ENCODE assay signal across 8 mouse cellular contexts in the genomic region with DNA sequence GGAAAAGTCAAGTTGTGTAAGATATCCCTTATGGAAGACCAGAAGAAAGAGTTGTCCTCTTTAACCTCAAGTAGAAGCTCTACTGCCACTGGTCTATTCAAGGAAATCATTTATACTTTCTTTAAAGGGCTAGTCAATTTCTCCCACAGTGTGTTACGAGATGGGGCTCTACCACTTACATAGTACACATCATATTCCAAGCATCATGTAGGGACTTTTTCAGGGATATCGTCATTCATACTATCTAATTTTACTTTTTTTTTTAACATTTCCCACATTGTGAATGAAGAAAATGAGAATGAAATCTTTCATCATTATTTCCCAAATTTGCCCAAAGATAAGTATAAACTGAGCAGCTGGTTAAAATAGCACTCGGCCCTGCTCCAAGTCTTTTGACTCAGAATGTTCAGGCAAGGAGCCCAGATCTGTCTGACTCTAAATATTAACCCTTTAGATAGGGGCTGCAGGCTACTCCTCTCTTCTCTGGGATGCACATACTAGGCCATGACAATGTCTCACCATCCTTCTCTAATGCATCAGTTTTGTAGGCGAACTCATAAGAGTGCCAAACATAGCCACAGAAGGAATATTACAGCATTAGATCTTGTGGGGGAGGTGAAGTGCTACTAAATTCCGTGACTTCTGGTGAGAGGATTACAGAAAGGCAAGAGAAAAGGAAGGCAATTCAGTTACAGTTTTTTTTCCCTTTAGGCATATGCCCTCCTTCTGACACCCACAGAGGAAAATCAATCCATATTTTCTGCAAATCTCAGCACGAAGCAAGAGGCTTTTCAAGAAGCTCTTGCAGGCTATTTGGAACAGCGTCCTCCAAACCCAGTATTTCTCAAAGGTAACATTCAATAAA.
DNase-seq lines count a peak whose midpoint lies in the region; ATAC-seq and TF ChIP-seq lines count a peak whose summit lies in the region.

No protein-coding gene starts in this region.

- no peaks in the 10 kb centered on the region for H3K27me3 ChIP-seq in limb, embryonic 13.5 days
- H3K27me3 ChIP-seq in limb, embryonic 10.5 days (ENCODE audit: low read depth, poor library complexity, severe bottlenecking), result no peaks in the 10 kb centered on the region
- no peaks in the 10 kb centered on the region for H3K27me3 ChIP-seq in heart, embryonic 16.5 days (ENCODE audit: control insufficient read depth, insufficient read depth, low read length)
- H3K27me3 ChIP-seq in liver, postnatal 0 days (ENCODE audit: insufficient read depth, low read length), result no peaks in the 10 kb centered on the region

- no peak overlapping the region for H3K9ac ChIP-seq in limb, embryonic 13.5 days
- H3K9ac ChIP-seq in heart, embryonic 16.5 days (ENCODE audit: low read length), result no peak overlapping the region
- no peak overlapping the region for H3K9ac ChIP-seq in liver, postnatal 0 days (replicated peaks)

- TF ChIP-seq EP300 in liver, postnatal 0 days (IDR thresholded peaks at IDR 0.05; ENCODE audit: low read depth), result no peak

- no peaks in the 10 kb centered on the region for H3K36me3 ChIP-seq in limb, embryonic 13.5 days
- no peaks in the 10 kb centered on the region for H3K36me3 ChIP-seq in limb, embryonic 10.5 days
- no peaks in the 10 kb centered on the region; the same call in 1 of the 2 replicates for H3K36me3 ChIP-seq in heart, embryonic 16.5 days (ENCODE audit: control insufficient read depth, insufficient read depth)
- H3K36me3 ChIP-seq in liver, postnatal 0 days (replicated peaks; ENCODE audit: insufficient read depth, low read length), result no peaks in the 10 kb centered on the region

- no peak for TF ChIP-seq CTCF in liver, postnatal 0 days (IDR thresholded peaks at IDR 0.05; ENCODE audit: low read depth)

- no peak overlapping the region for H3K4me3 ChIP-seq in limb, embryonic 13.5 days
- H3K4me3 ChIP-seq in limb, embryonic 10.5 days, result no peak overlapping the region
- H3K4me3 ChIP-seq in heart, embryonic 16.5 days (ENCODE audit: low read length), result no peak overlapping the region
- no peak overlapping the region for H3K4me3 ChIP-seq in liver, postnatal 0 days (ENCODE audit: low read depth, low read length)

- H3K9me3 ChIP-seq in limb, embryonic 13.5 days, result no peaks in the 10 kb centered on the region
- no peaks in the 10 kb centered on the region for H3K9me3 ChIP-seq in limb, embryonic 10.5 days (replicated peaks)
- H3K9me3 ChIP-seq in heart, embryonic 16.5 days (replicated peaks; ENCODE audit: control insufficient read depth, low read length), result no peaks in the 10 kb centered on the region
- no peaks in the 10 kb centered on the region for H3K9me3 ChIP-seq in liver, postnatal 0 days (ENCODE audit: low read length)

- DNase-seq in limb, embryonic 10.5 days (ENCODE audit: low spot score), result no peak
- peak; percentile 85 to 86 for DNase-seq in cerebellum, postnatal 10 days
- peak; percentile 46 for DNase-seq in left cerebral cortex, adult 11 months (ENCODE audit: low spot score)
- peak; percentile 7 for DNase-seq in ovary, postnatal 10 days (ENCODE audit: low spot score)
- no peak for DNase-seq in liver, postnatal 0 days
- no peak for DNase-seq in thymus, adult 18-20 months

- ATAC-seq in limb, embryonic 13.5 days (ENCODE audit: low FRiP score, low read depth), result peak; percentile 49; the same call in 1 of the 2 replicates
- ATAC-seq in heart, embryonic 16.5 days (replicated peaks; ENCODE audit: extremely low read depth, insufficient read depth, low FRiP score), result peak; percentile 83
- ATAC-seq in liver, postnatal 0 days, result no peak

- whole genome bisulfite sequencing in limb, embryonic 13.5 days, result 67% methylated on average over 7 of the region's 7 CpGs
- WGBS in limb, embryonic 10.5 days, result 89% methylated on average over 7 of the region's 7 CpGs
- 44% methylated on average over 7 of the region's 7 CpGs for WGBS in heart, embryonic 16.5 days
- WGBS in liver, postnatal 0 days (ENCODE audit: insufficient replicate concordance), result 73% methylated on average over 7 of the region's 7 CpGs

- H3K4me2 ChIP-seq in limb, embryonic 13.5 days (replicated peaks), result no peak overlapping the region
- peak overlapping the region; percentile 21; the same call in 1 of the 2 replicates for H3K4me2 ChIP-seq in heart, embryonic 16.5 days (ENCODE audit: low read depth, low read length)
- H3K4me2 ChIP-seq in liver, postnatal 0 days (ENCODE audit: low read depth, low read length), result no peak overlapping the region

- H3K27ac ChIP-seq in limb, embryonic 13.5 days, result 0 out of 2 replicates have a peak overlapping the region, but pooled peaks have one; percentile 6
- H3K27ac ChIP-seq in limb, embryonic 10.5 days, result no peak overlapping the region
- peak overlapping the region; percentile 73 for H3K27ac ChIP-seq in heart, embryonic 16.5 days (ENCODE audit: low read length)
- no peak overlapping the region for H3K27ac ChIP-seq in liver, postnatal 0 days (ENCODE audit: low read depth)

- peaks cover 13% of the 10 kb centered on the region for H3K4me1 ChIP-seq in limb, embryonic 13.5 days
- H3K4me1 ChIP-seq in limb, embryonic 10.5 days, result no peaks in the 10 kb centered on the region
- H3K4me1 ChIP-seq in heart, embryonic 16.5 days (ENCODE audit: control insufficient read depth, insufficient read depth, low read length), result peaks cover 13% of the 10 kb centered on the region
- H3K4me1 ChIP-seq in liver, postnatal 0 days (ENCODE audit: insufficient read depth), result no peaks in the 10 kb centered on the region

Comparison
In these comparisons a context has a peak if more than half of its experiments do, and no peak if none do; other contexts are left out.
1. H3K27ac ChIP-seq: peak in limb, embryonic 13.5 days (single experiment) and heart, embryonic 16.5 days (single experiment); none in limb, embryonic 10.5 days (single experiment) and liver, postnatal 0 days (single experiment).
2. DNase-seq: peak in cerebellum, postnatal 10 days (2 of 2), left cerebral cortex, adult 11 months (single experiment) and ovary, postnatal 10 days (single experiment); none in limb, embryonic 10.5 days (single experiment), liver, postnatal 0 days (single experiment) and thymus, adult 18-20 months (0 of 2).